Mouse (Mus musculus) heart, adult 2 months (tissue): ENCODE measurements around the gene Wdr49.
"Not testable (repeated sequence)": the region's sequence is repeated elsewhere in the genome, so short reads cannot be mapped to it uniquely, and the experiment has no call there.

ENCODE experiments used
- CTCF ChIP-seq: fragments of 200-600 bp; IDR thresholded peaks from 2 replicates; pipeline ENCODE4 v1.8.1; 2022; ENCODE audit warnings: antibody characterized with exemption, mild to moderate bottlenecking, moderate library complexity
- POLR2A ChIP-seq: fragments of 200-500 bp; IDR thresholded peaks from 2 replicates; pipeline ENCODE4 v1.6.1; 2011; ENCODE audit warnings: mild to moderate bottlenecking, low read depth, low read length, control low read depth; ENCODE audit not compliant: insufficient read depth

GRCm38 (mm10) chr3:75299464-75299863 is 182.5 kb downstream of the Wdr49 start:
- TF ChIP-seq POLR2A, CTCF: not testable (repeated sequence)
